Mouse (Mus musculus) cerebellum, adult 8-10 months (tissue): ENCODE data around the gene Dip2b.

Source experiments
- DNase-seq: peaks from one replicate; pipeline ENCODE4 v3.0.0; 2022

Gene Dip2b

DNA sequence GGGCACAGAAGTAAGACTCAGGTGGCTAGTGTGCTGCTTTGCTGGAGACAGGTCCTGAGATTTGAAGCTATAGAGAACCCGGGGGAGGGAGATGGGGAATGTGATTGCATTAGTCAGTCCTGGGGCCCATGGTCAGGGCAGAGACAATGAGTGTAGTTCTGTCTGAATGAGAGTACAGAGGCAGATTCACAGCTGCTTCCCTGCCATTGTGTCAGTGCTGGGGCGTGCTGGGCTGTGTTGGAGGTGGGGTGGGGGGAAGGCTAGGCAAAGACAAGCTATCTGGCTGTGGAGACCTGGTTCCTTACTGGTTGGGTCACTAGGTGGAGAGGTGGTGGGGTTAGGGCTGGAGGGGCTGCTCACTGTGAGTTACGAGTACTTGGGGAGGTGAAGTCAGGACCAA is 14.3 kb downstream of the Dip2b start:
- no peak for DNase-seq

DNA sequence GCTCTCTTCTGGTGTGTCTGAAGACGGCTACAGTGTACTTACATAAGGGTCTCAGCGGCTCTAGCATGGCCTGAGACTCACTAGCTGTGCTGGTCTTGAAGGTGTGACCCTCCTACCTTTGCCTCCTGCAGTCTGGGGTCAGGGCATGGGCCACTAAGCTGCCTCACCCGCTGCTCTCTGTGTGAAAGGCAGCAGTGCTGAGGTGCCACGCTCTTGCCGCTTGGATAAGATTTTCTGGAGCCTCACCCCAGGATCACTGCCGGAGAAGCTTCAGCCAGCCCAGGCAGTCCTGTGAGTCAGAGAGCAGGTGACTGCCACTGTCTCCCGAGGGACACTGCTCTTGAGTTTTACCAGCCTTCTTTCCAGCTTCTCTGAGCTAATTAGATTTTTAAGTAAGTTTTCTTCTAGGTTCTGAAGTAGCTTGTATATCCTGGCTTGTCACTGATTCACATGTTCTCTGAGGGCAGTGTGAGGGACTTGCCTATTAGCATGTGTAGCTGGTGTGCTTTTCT is 18.0 kb downstream of the Dip2b start:
- no peak for DNase-seq

DNA sequence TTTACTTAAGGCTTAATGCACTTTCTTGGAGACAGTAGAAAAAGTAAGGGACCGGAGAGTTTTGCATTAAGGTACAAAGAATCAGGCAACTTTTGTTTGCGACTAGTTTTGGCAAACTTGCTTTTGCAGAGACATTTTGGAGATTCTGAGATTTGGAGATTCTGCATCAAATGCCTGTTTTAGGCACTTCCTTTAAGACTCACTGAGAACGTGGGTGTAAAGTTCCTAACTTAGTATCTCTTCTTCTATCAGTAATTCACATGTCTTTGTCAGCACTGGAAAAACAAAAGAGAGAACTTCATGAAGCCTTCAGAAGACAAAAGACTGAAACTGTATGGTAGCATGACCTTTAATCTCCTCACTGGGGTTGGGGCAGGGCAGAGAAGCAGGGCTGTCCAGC is 19.2 kb downstream of the Dip2b start:
- no peak for DNase-seq

DNA sequence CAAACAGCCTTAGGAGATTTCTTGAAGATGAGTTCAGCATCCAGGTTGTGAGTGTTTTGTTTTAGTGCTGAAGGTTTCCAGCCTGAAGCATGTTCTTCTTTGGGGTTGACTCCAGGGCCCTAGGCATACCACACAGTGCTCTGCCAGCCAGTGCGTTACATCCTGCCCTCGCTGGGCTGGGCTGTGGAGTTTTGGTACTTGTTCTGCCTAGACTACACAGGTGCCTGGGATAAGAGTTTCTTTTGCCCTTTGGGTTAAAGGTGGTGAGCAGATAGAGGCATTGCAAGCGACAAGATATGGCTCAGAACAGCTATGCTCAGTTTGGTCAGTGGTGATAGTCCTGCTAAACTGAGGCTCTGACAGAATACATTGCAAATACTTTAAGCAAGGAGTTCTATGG is 19.7 kb downstream of the Dip2b start:
- no peak for DNase-seq

DNA sequence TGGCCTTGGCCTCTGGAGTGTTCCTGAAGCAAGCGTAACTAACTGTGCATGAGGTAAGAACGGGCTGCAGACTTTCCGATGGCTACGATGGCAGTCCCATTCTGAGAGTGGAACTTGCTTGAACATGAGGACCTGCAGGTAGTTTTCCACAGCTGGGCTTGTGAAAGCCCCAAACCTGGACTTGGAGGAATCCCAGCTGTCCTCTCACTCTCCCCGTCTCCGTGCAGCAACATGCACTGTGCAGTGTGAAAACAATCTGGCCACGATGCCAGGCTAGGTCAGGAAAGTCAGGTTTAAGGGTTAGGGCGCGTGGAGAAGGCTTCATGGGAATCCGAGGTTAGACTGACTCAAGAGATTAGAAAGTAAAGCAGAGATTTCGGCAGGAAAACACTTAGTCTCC is 20.4 kb downstream of the Dip2b start:
- DNase-seq = no peak

DNA sequence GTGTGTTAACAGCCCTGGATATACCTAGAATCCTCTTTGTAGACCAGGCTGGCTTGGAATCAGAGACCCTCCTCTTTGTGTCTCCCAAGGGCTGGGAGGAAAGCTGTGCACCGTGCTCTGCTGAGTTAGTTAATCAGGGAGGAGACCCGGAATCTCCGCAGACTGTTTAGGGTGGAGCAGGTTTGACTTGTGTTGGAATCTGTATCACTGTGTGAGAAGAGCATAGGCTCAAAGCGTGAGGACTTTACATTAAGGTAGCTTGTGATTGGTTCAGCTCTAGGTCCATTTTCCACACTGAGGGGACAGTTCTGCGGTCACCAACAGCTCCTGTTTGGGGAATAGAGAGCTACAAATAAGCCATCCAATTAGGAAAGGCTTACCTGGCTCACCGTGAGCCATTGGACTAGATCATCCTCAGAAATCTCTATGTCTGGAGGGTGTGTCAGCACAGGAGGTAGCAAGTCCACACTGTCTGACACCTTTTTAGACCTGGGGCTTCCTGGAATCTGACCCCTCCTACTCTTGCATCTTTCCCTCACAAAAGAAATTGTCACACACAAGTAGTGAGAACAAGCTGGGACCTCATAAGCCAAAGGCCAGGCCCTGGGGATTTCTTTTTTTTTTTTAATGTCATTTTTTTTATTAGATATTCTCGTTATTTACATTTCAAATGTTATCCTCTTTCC is 21.3 kb downstream of the Dip2b start:
- no peak for DNase-seq

DNA sequence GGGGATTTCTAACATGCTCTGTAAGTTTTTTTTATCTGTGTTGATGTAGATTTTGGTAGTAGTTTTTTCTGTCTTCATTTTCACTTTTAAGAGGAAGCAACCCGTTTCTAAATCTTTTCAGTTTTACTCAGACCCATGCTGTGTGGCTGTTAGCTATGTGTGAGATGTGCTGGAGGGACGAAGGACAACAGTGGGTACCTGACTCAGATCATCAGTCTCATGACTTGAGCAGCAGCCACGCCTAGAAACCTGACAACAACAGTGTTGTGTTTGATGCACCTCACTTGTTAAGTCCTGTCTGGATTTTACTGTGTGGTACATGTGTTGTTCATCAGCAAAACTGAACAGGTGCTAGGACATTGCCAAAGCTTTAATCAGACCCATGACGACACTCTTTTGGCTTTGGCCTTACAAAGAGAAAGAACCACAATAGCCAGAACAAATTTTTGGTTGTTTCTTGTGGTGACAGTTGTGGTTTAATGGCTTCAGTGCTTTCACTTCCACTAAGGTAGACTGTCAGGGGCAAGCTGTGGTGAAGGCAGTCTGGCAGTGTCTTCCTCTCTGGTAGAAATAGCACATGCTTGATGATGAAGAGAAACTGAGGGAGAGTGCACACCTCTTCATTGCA is 22.2 kb downstream of the Dip2b start:
- no peak for DNase-seq

DNA sequence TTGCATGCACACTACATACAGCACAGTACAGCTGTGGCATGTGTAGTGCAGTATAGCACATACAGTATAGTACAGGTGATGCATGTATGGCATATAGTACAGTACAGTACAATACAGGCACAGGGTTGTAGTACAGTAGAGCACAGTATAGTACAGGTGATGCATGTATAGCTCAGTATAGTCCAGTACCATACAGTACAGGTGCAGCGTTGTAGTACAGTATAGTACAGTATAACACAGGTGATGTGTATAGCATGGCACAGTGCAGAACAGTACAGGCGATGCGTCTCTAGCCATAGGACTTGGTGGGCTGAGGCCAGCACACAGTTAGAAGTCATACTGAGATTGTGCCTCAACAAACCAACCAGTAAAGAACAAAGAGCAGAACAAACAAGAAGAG is 22.9 kb downstream of the Dip2b start:
- no peak for DNase-seq

DNA sequence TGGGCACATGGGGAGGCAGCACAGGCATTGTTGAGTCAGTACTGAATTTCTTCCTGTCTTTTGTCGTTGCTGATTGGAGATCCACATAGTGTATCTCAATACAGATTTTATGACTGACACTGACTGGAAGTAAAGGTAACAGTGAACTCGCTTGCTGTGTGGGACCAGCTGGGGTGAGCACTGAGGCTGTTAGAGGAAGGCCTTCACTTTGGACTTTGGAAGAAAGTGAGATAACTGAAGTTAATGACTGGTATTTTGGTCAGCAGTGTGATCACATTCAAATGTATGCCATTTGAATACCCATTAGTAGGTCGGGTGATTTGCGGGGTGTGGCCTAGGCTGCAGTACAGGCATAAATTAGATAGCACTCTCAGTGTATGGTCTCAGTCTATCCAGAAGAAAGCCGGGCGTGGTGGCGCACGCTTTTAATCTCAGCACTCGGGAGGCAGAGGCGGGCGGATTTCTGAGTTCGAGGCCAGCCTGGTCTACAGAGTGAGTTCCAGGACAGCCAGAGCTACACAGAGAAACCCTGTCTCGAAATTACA is 24.8 kb downstream of the Dip2b start:
- no peak for DNase-seq

DNA sequence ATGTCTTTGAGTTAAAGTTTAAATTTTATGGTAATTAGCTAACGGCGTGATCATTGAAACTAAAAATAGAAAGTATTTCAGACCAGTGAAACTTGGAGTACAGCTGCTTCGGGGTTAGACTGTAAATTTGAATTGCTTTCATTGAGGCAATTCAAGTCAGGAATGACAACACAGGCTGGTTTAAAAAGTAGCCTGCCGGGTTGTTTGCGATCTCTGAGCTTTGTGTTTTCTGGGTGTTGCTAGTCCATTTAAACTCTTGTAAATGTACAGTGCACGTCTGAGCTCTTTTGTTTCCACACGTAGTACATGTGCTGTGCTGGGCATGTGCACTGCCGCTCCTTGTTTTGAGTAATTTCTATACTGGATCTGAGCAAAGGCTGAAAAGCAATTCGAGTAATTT is 28.2 kb downstream of the Dip2b start:
- no peak for DNase-seq

DNA sequence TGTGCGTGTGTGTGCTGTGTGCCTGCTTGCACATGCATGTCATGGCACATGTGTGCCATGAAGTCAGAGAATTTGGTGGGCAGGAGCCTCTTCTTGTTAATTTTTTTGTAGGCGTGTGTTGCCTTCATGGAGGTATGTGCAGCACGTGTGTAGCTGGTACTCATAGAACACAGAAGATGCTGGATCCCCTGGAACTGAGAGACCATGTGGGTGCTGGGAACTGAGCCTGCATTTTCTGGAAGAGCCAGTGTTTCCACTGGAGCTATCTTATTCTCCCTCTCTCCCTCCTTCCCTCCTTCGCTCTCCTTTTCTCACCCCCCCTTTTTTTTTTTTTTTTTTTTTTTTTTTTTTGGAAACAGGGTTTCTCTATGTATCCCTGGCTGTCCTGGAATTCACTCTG is 30.6 kb downstream of the Dip2b start:
- DNase-seq = no peak

DNA sequence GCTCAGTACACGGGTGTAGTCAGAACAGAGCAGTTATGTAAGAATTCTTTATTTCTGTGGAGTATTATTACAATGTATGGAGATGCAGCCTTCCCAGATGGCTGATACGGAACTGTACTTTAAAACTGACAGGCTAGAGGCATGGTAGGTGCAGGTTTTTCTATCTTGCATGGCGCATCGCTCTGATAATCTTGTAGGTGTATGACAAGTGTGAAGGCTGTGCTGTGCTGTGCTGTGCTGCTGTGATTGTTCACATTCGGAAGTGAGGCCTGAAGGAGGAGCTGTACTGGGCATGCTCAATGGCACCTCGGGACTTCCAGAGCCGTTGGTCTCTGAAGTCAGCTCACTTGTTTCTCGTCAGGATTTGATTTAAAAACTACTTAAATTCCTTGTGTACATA is 31.6 kb downstream of the Dip2b start:
- no peak for DNase-seq

DNA sequence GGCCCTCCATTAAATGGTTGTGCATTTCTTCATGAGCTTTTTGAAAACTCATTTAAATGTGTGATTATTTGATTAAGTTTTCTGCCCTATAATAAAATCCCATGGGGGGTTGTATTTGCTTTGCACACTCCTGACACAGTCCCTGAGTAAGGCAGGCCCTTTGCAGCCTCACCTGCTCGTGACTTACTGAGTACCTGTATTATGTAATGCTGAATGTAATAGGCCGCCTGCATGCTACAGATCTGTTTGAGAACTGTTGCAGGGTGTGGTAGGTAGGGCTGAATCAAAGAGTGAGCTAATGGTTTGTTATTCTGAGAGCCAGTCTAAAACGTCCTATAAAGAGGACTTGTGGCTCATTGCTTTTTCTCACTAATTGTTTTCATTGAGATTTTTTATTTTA is 33.4 kb downstream of the Dip2b start:
- DNase-seq = no peak

- no peak for DNase-seq
Measured at GRCm38 (mm10) chr15:100073696-100074453, 35.4 kb downstream of the Dip2b start.

DNA sequence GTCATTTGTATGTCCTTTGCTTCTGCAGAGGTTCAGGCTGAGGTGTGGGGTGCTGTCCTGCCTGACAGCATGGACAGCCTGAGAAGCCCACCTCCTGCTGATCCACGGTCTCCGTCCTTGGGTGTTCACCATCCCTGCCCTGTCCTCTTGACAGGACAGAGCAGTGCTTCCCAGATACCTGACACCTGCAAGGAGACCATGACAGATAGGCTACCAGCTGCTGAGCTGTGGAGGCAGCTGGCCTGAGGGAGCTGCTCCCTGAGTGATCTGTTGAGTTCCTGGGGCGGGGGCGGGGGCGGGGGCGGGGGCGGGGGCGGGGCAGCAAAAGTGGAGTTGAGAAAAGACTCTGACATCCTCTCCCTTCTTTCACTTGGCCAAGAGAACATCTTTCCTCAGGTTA is 36.3 kb downstream of the Dip2b start:
- no peak for DNase-seq

DNA sequence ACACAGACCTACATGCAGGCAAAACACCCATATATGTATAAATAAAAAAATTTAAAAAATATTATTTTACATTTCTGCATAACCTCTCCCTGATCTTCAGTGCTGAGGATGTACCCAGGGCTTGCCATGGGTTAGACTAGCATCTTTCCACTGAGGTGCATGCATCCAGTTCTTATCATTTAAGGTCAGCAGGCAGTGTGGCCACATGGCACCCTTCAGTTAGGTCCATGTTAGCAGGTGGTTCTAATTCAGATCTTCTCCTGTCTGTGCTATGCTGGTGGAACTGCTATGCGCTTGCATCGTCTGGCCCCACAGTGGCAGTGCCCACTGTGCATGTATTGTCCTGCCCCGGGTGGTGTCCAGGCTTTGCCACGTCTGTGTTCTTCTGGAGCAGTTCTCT is 37.9 kb downstream of the Dip2b start:
- no peak for DNase-seq

DNA sequence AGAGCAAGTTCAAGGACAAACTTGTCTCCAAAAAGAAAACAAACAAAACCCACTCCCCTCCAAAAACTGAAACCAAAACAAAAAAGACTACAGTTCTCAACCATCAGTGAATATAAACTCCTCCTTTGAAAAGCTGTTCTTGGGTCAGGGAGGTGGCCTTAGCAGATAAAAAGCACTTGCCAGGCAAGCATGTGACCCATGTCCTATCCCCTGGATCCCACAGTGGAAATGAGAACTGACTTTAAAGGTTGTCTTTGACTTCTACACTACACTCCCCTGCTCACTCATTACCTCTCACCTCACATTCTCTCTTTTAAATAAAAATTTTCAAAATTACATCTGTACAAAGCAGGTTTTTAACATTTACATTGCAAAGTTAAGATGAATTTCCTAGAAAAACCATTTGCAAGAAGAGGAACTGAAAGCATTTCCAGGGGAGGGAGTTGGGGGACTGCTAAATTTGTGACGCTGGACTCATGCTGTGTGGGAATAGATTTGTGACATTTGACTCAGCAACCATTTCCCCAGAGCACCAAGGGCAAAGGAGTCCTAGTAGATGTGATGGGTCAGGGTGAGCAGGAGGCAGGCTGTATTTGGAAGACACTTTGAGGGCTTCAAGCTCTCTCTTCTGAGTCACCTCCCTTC is 42.5 kb downstream of the Dip2b start:
- DNase-seq = no peak

DNA sequence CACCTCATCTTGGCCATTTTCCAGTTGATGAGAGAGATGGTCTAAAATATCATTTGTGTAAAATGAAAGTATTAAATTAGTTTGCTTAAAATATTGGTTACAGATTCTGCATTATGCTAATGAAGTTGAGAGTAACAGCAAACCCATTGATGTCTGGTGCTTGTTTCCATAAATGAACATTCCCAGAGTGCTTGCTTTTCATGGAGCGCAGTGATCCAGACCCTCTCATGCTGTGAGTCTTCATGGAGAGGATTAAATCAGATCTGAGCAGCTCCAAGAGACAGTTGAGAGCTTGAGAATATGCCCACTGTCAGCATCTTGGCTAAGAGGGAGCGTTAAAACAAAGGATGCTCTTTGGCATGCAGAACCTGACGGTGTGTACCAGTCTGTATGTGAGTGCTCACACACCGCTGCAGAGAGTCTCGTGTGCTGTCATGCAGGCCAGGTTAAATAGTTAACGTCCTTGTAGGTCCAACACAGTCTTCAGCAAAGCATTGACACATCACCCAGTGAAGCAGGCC is 43.1 kb downstream of the Dip2b start:
- no peak for DNase-seq

GRCm38 (mm10) chr15:100082052-100082451 is 43.6 kb downstream of the Dip2b start:
- DNase-seq = no peak

GRCm38 (mm10) chr15:100082733-100083132 is 44.3 kb downstream of the Dip2b start:
- no peak for DNase-seq

GRCm38 (mm10) chr15:100083882-100084281 is 45.4 kb downstream of the Dip2b start:
- DNase-seq = no peak

DNA sequence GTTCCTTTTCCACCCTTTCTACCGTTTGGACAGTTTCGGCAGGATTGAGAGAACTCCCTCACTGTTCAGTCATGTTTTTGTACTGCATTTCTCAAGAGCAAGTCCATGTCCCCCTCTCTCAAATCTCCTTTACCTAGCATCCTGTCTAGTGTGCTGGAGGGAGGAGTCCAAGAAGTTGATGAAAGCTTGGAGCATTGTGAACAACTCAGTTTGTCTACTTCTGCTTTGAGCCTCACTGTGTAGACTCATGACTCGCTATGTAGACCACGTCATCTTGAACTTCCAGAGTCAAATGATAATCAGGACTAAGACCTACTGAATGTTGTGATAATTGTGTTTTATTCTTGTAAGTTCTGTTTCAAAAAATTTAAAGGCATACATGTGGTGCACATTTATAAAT is 46.4 kb downstream of the Dip2b start:
- no peak for DNase-seq

DNA sequence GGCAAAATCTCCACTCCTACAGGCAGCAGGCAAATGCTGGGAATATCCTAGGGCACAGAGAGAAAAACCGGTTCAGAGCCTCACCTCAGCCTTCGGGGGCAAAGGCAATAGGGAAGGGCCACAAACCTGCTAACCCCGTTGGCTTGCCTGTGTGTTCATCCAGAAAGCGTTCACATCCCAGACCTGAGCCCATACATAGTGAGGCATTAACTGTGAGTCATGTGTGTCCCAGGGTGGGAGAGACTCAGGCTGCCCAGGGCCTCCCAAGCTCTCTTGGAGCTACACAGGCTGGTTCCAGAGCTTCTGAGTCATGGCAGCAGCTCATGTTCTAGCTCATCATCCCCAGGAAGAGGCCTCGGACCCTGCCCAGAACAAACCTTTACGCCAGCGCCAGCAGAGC is 49.6 kb downstream of the Dip2b start:
- DNase-seq = no peak
